Mouse (Mus musculus) megakaryocyte, adult 5-6 weeks (primary cell): Measurements from ENCODE around the gene Fam104a. TPM values are rescaled to one million over a fixed set of nuclear protein-coding genes. Genes with fewer than 3 reads are reported as not detected.

Experiments
- ATAC-seq: 2 replicates; pipeline ENCODE4 v1.8.0; 2016; ENCODE audit warnings: mild to moderate bottlenecking, inconsistent platforms; ENCODE audit not compliant: poor library complexity, severe bottlenecking
- total RNA-seq, 2 experiments: library from RNA; stranded (forward) in 1 of 2; stranded (reverse) in 1 of 2; fragments of 153-499, 151-499 nt in 1 of 2; fragments of 221-1000, 200-1000 nt in 1 of 2; gene quantifications; 2 replicates each; pipeline versions ENCODE4 v1.2.3 to v1.2.4; 2015 to 2017

Gene Fam104a
- total RNA-seq, 2 experiments from 2014 or later = 11.2 to 15.5 TPM

- no peak for ATAC-seq
Observed at GRCm38 (mm10) chr11:113634699-113635121, 49.2 kb downstream of the Fam104a start.

GRCm38 (mm10) chr11:113633398-113633797, 50.6 kb downstream of the Fam104a start:
- ATAC-seq = no peak

- ATAC-seq = no peak
Observed at GRCm38 (mm10) chr11:113632303-113632702, 51.7 kb downstream of the Fam104a start.

DNA sequence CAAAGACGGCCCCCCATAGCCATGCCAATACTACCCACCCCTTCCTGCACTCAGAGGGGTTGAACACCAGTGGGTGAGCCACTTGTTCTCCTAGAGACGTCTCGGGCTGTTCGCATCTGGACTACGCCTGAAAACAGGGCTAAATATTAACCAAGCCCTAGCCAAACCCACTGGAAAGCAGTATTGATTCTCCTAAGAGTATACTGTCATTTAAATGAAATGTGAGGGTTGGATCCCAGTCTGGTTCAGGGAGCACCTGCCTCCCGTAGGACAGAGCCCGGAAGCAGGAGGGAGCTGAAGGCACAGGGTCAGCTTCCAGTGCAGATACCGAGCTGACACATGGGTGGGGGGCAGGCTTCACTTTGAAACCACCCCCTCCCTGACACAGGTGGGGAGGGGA, 52.1 kb downstream of the Fam104a start:
- no peak for ATAC-seq

GRCm38 (mm10) chr11:113631302-113631701, 52.7 kb downstream of the Fam104a start:
- no peak for ATAC-seq

GRCm38 (mm10) chr11:113630642-113631041, 53.3 kb downstream of the Fam104a start:
- ATAC-seq = no peak

DNA sequence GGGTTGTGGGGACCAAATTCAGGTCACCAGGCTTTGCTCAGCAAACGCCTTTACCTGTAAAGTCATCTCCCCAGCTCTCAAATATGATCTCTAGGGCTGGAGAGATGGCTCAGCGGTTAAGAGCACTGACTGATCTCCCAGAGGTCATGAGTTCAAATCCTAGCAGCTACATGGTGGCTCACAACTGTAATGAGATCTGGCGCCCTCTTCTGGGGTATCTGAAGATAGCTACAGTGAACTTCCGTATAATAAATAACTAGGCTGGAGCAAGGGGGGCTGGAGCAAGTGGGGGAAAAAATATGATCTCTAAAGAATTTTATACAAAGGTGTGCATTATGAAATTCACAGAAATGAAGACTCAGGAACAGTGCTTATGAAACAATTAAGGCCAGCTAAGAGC, 56.2 kb downstream of the Fam104a start:
- no peak; the same call in 1 of the 2 replicates for ATAC-seq

DNA sequence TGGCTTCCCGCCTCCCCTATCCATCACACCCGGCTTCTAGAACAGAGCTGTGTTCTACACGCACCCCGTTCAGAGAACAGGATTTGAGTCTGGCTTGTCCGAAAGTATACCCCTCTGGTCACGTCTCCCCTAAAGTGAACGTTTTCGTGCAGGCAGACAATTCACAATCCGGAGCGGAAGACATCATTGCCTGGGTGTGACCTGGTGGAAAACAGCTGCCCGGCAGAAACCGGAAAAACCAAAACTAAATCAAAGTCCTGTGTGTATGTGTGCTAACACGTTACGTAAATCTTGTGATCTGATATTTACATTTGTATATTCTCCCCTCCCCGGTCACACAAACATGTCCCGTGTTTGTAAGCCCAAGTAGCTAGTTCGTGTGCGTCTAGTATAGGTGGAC, 58.5 kb downstream of the Fam104a start:
- no peak for ATAC-seq

DNA sequence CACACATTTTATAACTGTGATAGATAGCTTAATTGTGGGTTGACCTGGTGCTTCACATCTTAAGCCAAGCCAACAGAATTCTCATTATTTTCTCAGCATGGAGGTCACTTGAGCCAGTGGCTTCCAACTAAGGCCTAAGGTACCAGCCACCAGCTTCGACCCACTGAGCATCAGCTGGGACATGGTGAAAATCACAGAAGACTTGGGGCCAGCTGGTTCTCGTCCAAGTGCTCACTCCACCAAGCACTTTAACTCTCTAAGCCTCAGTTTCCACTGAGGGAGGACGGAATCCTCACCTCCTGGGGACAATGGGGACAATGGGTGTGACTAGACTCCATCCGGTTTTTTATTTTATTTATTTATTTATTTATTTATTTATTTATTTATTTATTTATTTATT, 61.9 kb downstream of the Fam104a start:
- no peak for ATAC-seq

DNA sequence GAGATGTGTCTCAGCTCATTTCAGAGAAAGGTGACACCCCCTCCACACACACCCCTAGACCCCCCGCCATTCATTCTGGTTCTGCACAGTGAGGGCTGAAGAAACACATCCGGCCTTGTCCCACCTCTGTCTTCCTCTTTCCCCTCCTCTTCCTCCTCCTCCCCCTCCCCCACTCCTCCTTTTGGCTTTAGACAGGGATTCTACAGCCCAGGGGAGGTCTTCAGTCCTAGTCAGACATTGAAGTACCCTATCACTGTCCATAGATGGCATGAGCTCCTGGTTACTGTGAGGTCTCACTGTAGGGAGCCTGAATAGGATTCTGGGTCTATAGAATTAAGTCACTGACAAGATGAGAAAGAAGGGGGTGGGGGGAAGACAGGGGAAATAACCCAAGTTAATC, 63.0 kb downstream of the Fam104a start:
- no peak for ATAC-seq

DNA sequence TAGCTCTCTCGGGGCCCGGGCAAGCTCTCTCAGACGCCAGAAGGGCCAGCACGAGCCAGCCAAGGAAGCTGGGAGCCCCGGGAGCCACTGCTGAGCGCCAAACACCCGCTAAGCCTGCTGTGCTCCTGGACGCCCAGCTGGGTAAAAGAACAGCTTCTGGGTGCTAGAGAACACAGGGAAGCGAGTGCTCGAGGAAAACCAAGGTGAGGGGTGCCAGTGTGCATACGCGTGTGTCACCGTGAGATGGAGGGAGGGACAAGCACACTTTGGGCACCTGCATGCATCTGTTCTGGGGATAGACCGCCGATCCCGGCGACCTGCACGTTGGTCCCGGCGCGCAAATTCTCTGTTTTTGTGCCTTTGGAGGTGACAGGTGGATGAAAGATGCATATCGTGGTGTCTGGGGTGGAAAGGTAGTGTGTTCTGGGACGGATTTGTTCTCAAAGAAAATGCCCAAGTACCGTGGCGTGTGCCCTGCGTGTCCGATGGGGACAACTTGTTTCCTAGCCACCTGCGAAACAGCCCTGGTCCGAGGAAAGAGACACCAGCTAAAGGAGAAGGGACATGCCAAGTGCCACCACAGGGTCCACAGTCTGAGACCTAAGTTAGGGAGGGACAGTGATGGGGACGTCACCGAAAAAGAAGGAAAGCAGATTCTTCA, 64.4 kb downstream of the Fam104a start:
- no peak for ATAC-seq

DNA sequence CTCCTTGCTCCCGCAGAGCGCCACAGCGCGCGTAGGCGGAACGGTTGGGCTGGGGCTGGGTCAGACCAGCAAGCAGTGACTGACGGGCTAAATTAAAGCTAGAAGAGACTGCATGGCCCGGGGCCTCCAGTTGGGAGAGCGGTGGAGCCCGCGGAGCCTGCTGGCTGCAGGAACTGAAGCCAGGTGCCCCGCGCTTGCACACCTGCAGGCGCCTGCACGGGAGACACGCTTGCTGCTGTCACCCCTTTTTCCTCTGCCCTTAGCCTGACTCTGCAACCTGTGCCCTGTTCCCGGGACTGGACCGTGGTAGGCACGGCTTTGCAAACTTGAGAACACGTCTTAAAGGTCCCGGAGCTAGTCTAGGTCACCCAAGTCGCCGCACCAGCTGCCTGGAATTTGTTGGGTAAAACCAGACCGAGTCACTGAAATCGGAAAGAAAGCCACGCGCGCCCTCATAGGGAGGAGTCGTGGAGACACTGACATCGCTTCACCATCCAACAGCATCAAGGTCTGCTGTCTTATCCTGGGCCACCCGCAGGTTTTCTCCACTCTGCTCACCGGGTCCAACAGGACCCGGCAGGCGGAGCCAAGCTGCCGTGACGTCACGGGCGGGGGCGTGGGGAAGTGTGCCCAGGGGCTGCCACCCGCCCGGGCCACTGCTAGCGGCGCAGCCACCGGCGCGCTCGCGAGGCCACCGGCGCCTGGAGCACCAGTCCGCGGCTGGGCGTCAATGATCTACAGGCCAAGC, 65.1 kb downstream of the Fam104a start, which contains the start of gene Sstr2:
TSS of gene Sstr2 (plus strand) at position 671 of the 748 bp plus-strand sequence.
- peak; percentile 73 for ATAC-seq

DNA sequence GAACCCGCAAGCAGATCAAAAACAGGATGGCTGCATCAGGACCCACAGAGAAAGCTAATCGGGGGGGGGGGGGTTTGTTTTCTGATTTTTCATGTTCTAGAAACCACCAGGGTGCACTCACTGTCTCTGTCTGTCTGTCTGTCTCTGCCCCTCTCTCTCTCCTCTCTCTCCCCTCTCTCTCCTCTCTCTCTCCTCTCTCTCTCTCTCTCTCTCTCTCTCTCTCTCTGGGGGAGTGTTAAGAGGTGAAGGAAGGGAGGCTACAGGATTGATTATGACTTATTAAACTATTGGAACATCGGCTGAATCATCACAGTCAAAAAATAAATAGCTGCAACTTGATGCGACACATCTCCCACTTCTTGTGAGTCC, 65.7 kb downstream of the Fam104a start:
- ATAC-seq = no peak

DNA sequence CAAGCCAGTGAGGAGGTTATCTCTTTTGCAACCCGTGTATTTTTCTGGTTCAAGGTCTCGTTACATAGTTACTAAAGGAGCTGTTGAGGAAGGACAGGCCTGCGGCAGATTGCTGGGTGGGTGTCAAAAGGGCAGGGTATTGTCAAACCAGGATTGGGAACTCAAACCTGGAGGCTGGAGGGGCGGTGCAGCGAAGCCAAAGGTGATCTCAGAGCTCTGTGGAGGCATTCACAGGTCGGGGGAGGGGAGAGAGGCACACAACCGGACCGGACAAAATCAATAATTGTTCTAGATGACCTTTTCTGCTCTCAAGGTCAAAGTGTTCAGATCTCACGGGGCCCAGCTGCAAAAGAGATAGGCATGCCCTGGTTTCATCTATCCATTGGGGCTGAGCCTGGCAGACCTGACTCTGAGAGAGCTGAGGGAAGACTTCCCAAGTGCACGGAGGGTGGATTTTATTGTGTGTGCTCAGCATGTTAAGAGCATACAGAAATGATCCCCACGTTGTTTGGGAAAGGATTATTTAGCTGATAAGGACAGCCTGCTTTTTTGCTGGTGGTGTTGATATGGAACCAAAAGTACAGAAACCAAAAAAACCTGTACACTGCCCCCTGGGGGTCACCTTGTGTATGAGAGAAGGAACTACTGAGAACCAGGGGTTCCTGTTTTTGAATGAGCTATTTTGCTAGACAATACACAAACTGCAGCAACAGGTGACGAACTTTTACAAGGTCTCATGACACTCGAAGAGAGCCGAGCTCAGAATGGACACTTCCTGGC, 66.6 kb downstream of the Fam104a start:
- ATAC-seq = peak; percentile 79

- no peak for ATAC-seq
Observed at GRCm38 (mm10) chr11:113614476-113614875, 69.5 kb downstream of the Fam104a start.

GRCm38 (mm10) chr11:113611664-113612611, 72.0 kb downstream of the Fam104a start:
- ATAC-seq = peak; percentile 90
